Mouse (Mus musculus) MEL (cell line): ENCODE measurements around the gene Tmem104. TPM values are rescaled to one million over a fixed set of nuclear protein-coding genes. Genes with fewer than 3 reads are reported as not detected.

Experiments used
- DNase-seq: peaks from one replicate; pipeline ENCODE4 v3.0.0; 2011; ENCODE audit warnings: low read depth, low spot score
- H3K27ac ChIP-seq: 2 replicates; pipeline ENCODE4 v1.5.1; 2012; ENCODE audit warnings: low read depth, mild to moderate bottlenecking, control low read depth, low read length, moderate library complexity; ENCODE audit not compliant: control insufficient read depth
- H3K27me3 ChIP-seq, 2 experiments: fragments of 150-350 bp in 1 of 2; sonication (generic) in 1 of 2; 2 replicates each; pipeline ENCODE4 v1.6.1; 2012; ENCODE audit warnings: low read length in 2 of 2, mild to moderate bottlenecking in 2 of 2, improper control_type of control experiment in 1 of 2, moderate library complexity in 1 of 2; ENCODE audit not compliant: insufficient read depth in 2 of 2, control insufficient read depth in 1 of 2
- H3K36me3 ChIP-seq, 2 experiments: 2 replicates each; pipeline ENCODE4 v1.6.1; 2012 to 2014; ENCODE audit warnings: low read length in 2 of 2, improper control_type of control experiment in 1 of 2, inconsistent platforms in 1 of 2, mild to moderate bottlenecking in 1 of 2; ENCODE audit not compliant: insufficient read depth in 2 of 2, control insufficient read depth in 1 of 2
- H3K4me1 ChIP-seq, 2 experiments: fragments of 150-350 bp in 1 of 2; sonication (generic) in 1 of 2; 2 replicates each; pipeline ENCODE4 v1.6.1; 2012; ENCODE audit warnings: low read length in 2 of 2, improper control_type of control experiment in 1 of 2, mild to moderate bottlenecking in 1 of 2; ENCODE audit not compliant: insufficient read depth in 2 of 2, control insufficient read depth in 1 of 2
- H3K4me3 ChIP-seq, 2 experiments: fragments of 150-350 bp in 1 of 2; sonication (generic) in 1 of 2; 2 replicates each; pipeline ENCODE4 v1.5.1; 2012; ENCODE audit warnings: low read depth in 2 of 2, low read length in 2 of 2, mild to moderate bottlenecking in 2 of 2, moderate library complexity in 2 of 2, control low read depth in 1 of 2, improper control_type of control experiment in 1 of 2; ENCODE audit not compliant: control insufficient read depth in 1 of 2, insufficient read depth in 1 of 2
- H3K79me2 ChIP-seq: 2 replicates; pipeline ENCODE4 v1.6.1; 2012; ENCODE audit warnings: mild to moderate bottlenecking, low read length, moderate library complexity; ENCODE audit not compliant: control insufficient read depth, poor library complexity, insufficient read depth
- H3K9ac ChIP-seq: 2 replicates; pipeline ENCODE4 v1.6.1; 2012; ENCODE audit warnings: low read depth, mild to moderate bottlenecking, control low read depth, low read length, moderate library complexity; ENCODE audit not compliant: control insufficient read depth, poor library complexity, severe bottlenecking
- H3K9me3 ChIP-seq: fragments of 150-350 bp; sonication (generic); replicated peaks from 2 replicates; pipeline ENCODE4 v1.6.1; 2012; ENCODE audit warnings: mild to moderate bottlenecking, low read length, improper control_type of control experiment, moderate library complexity; ENCODE audit not compliant: insufficient read depth
- CTCF ChIP-seq, 3 experiments: IDR thresholded peaks in 2 of 3; conservative IDR thresholded peaks in 1 of 3; 2 replicates each; pipeline ENCODE4 v1.5.1; 2011 to 2012; ENCODE audit warnings: low read length in 3 of 3, low read depth in 2 of 3, mild to moderate bottlenecking in 2 of 3, improper control_type of control experiment in 1 of 3, inconsistent platforms in 1 of 3, mixed read lengths in 1 of 3, moderate library complexity in 1 of 3; ENCODE audit not compliant: control insufficient read depth in 1 of 3, insufficient read depth in 1 of 3, poor library complexity in 1 of 3, severe bottlenecking in 1 of 3
- ETS1 ChIP-seq: IDR thresholded peaks from 2 replicates; pipeline ENCODE4 v1.6.1; 2012; ENCODE audit warnings: low read depth, mild to moderate bottlenecking, inconsistent platforms, low read length, improper control_type of control experiment, moderate library complexity
- KAT2A ChIP-seq: conservative IDR thresholded peaks from 2 replicates; pipeline ENCODE4 v1.6.1; 2012; ENCODE audit warnings: low read depth, low read length, improper control_type of control experiment, inconsistent platforms
- MYC ChIP-seq: IDR thresholded peaks from 2 replicates; pipeline ENCODE4 v1.6.1; 2011; ENCODE audit warnings: low read depth, mild to moderate bottlenecking, low read length, improper control_type of control experiment, moderate library complexity
- TBP ChIP-seq: IDR thresholded peaks from 2 replicates; pipeline ENCODE4 v1.8.0; 2011; ENCODE audit warnings: low read depth, low read length, improper control_type of control experiment
- ZC3H11A ChIP-seq: IDR thresholded peaks from 2 replicates; pipeline ENCODE4 v1.6.1; 2012; ENCODE audit warnings: low read depth, mild to moderate bottlenecking, inconsistent platforms, low read length, improper control_type of control experiment
- ZMIZ1 ChIP-seq: IDR thresholded peaks from 2 replicates; pipeline ENCODE4 v1.6.1; 2012; ENCODE audit warnings: low read depth, mild to moderate bottlenecking, inconsistent platforms, low read length, improper control_type of control experiment, moderate library complexity
- polyA plus RNA-seq, 2 experiments: library from polyadenylated mRNA; stranded (reverse) in 1 of 2; unstranded in 1 of 2; fragments of >175 nt in 1 of 2; fragments of >200 nt in 1 of 2; gene quantifications; 2 replicates each; pipeline versions ENCODE4 v1.2.1 to v1.2.4; 2012; ENCODE audit warnings: low replicate concordance in 2 of 2, low read depth in 1 of 2; ENCODE audit not compliant: insufficient read length in 2 of 2, insufficient read depth in 1 of 2, missing spikeins in 1 of 2
- total RNA-seq: library from RNA; depleted of rRNA; stranded (reverse); fragments of 300-350 nt; gene quantifications from 2 replicates; pipeline ENCODE4 v1.2.3, GENCODE M21; 2012

The Tmem104 gene
- total and polyA plus RNA-seq, 3 experiments: 21.9 to 24.8 TPM; not detected in 1

DNA sequence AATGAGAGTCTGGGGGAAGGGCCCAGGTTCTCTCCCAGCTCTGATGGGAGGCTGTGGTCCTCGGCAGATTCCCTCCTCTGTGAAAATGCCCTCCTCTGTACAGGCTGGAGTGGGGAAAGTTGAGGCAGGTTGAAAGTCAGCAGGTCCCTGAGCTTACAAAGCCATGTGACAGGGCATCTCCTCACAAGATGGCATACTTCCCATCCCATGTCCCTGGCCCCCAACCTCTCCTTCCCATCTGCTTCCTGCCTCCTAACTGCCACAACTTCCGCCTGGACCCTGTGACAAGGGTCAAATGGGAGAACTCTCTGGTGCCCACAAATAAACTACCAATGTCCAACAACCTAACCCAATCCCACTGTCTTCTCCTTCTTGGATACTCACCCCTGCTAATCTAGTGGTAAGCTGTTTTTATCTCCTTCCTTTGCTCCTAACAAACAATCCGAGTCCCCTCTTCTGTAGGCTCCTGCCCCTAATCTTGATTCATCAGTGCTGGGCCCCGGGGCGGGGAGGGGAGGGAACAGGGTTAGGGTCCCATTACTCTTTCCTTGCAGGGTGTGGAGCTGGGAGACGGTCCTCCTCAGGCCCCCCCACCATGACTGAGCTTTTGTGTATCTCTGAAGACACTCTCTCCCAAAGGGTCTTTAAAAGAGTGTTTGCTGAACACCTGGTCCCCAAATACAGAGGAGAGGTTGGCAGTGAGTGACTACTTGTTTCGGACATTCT lies 77.0 kb downstream of the Tmem104 start:
- H3K9me3 ChIP-seq: no peaks in the 10 kb centered on the region
- peaks cover 2 to 6% of the 10 kb centered on the region in 2 experiments for H3K27me3 ChIP-seq
- H3K4me1 ChIP-seq: no peaks in the 10 kb centered on the region
- no peak overlapping the region for H3K9ac ChIP-seq
- no peaks in the 10 kb centered on the region for H3K36me3 ChIP-seq
- H3K79me2 ChIP-seq: no peaks in the 10 kb centered on the region
- H3K27ac ChIP-seq: no peak overlapping the region
- no peak for TF ChIP-seq MYC
- no peak for TF ChIP-seq KAT2A
- no peak for TF ChIP-seq ETS1
- no peak for TF ChIP-seq TBP
- TF ChIP-seq, all 39 proteins: peak for 0
- H3K4me3 ChIP-seq: no peak overlapping the region
- no peak for DNase-seq

DNA sequence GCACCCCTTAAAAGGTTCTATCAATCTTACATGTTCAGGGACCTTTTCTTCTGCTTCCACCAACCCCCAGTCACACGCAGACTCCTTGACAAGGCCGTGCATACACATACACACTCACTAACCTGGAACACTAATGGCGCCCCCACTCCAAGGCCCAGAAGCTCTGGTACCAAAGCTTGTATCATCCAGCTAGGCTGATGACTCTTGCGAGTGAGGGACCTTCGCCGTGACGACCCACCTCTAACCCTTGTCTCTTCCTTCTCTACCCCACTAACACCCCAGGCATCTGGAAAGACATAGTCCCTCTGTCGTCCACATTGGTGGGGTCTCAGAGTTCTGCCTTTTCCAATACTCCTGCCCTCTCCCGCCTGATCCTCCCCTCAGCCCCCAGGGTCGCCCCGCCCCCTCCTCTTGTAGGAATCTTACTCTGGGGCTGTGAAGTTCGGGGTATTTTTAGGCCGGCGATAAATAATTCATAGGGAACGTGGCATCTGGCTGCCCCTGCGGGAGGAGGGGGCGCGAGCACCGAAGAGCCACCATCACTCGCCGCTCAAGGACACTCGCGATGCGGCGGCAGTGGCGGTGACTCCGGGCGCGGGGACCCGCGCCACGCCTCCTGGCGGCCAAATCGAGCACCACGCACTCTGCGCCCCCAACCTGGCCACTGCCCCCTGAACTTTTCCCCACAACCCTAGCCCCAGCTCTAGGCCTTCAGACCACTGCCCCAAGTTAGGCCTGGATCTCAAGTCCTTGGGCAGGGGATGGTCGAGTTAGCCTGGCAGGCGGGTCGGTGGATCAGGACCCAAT lies 77.8 kb downstream of the Tmem104 start:
- TF ChIP-seq CTCF (IDR thresholded peaks at IDR 0.05 in 2 of 3, conservative IDR thresholded peaks at IDR 0.05 in 1 of 3; ENCODE audit: control insufficient read depth in 1 of 3, insufficient read depth in 1 of 3, low read depth in 2 of 3, low read length in 3 of 3, poor library complexity in 1 of 3, severe bottlenecking in 1 of 3): peak in 1 of 3 experiments; percentile 25; a peak in 2 of 6 replicates
- no peak for TF ChIP-seq ZMIZ1
- TF ChIP-seq MYC: no peak
- TF ChIP-seq, all 39 proteins: peak for 1
- Histone ChIP-seq H3K27ac (no peak overlapping the region), H3K4me3 (no peak overlapping the region), H3K9ac (no peak overlapping the region), H3K79me2 (no peaks in the 10 kb centered on the region), H3K9me3 (no peaks in the 10 kb centered on the region), H3K27me3 (peaks cover 2 to 6% of the 10 kb centered on the region in 2 experiments), H3K4me1 (no peaks in the 10 kb centered on the region), H3K36me3 (no peaks in the 10 kb centered on the region)
- no peak for DNase-seq

DNA sequence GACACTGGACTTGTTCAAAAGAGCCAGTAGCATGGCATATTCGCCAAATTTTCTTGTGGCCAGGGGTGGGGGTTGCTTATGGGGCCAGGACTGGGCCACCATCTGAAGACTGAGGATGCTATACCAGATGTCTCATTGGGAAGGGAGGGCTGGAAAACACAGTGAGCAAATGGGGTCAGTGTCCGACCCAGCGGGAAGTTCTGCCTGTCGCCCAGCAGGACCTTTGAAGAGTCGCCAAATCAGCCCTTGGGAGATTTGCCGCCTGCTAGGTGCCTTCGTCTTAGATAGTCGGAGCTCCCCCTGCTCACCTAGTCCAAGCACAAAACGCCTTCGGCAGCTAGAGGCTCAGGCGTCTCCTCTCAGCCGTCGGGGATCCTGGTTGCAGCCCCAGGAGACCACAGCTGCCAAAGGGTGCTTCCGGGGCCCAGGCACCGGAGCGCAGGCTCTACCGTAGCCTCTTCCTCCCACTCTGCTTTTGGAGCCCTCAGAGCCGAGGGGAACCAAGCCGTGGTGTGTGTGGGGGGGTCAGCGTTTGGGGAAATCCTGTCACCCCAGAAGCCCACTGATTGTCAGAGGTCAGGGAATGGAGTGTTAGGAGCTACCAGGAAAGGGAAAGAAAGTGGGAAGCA lies 78.6 kb downstream of the Tmem104 start:
- H3K4me3 ChIP-seq: no peak overlapping the region
- no peaks in the 10 kb centered on the region for H3K4me1 ChIP-seq
- peaks cover 2 to 3% of the 10 kb centered on the region in 2 experiments for H3K27me3 ChIP-seq
- no peaks in the 10 kb centered on the region for H3K9me3 ChIP-seq
- H3K9ac ChIP-seq: no peak overlapping the region
- no peak for TF ChIP-seq ZC3H11A
- TF ChIP-seq, all 39 proteins: peak for 0
- no peaks in the 10 kb centered on the region for H3K79me2 ChIP-seq
- no peak overlapping the region for H3K27ac ChIP-seq
- H3K36me3 ChIP-seq: no peaks in the 10 kb centered on the region; a peak in 1 of 4 replicates
- no peak for DNase-seq
